ENCODE assay signal across 10 mouse cellular contexts in genomic region chr9:41736881-41737280, GRCm38 (mm10).
DNase-seq lines count a peak whose midpoint lies in the region; ATAC-seq lines count a peak whose summit lies in the region.
"Had no signal": no experiment of that assay in that cellular context is flagged by ENCODE, and none has a peak within 500 bp of the region (broad histone marks: within the 10 kb centered on the region; RNA-seq: fewer than 3 reads in every experiment).

No protein-coding gene starts in this region.

- no peaks in the 10 kb centered on the region for H3K4me1 ChIP-seq in liver, embryonic 11.5 days (replicated peaks; ENCODE audit: control insufficient read depth, insufficient read depth, low read length)
- peaks cover 25% of the 10 kb centered on the region for H3K4me1 ChIP-seq in embryonic facial prominence, embryonic 15.5 days
- peaks cover 28% of the 10 kb centered on the region for H3K4me1 ChIP-seq in neural tube, embryonic 13.5 days (replicated peaks)

- H3K4me2 ChIP-seq in liver, embryonic 11.5 days = no peak overlapping the region; the same call in 1 of the 2 replicates
- peak overlapping the region; percentile 63 for H3K4me2 ChIP-seq in embryonic facial prominence, embryonic 15.5 days (replicated peaks)
- peak overlapping the region; percentile 63 for H3K4me2 ChIP-seq in neural tube, embryonic 13.5 days

- DNase-seq in liver, embryonic 11.5 days (ENCODE audit: low spot score) = no peak
- no peak for DNase-seq in liver
- peak; percentile 6 for DNase-seq in hindlimb bud, embryonic 11.5 days (ENCODE audit: extremely low spot score, low read depth, low spot score)
- DNase-seq in adrenal gland, postnatal 14 days = no peak
- DNase-seq in adrenal gland, postnatal 4 days (ENCODE audit: low spot score in 2 of 2) = no peak
- no peak for DNase-seq in adrenal gland, adult 8-10 months
- DNase-seq: kidney, adult 11 months had no signal

- no peak overlapping the region for H3K4me3 ChIP-seq in liver, embryonic 11.5 days (ENCODE audit: low read depth, low read length)
- peak overlapping the region; percentile 36 for H3K4me3 ChIP-seq in embryonic facial prominence, embryonic 15.5 days (replicated peaks)
- peak overlapping the region; percentile 38 for H3K4me3 ChIP-seq in neural tube, embryonic 13.5 days

- no peak overlapping the region for H3K9ac ChIP-seq in liver, embryonic 11.5 days (ENCODE audit: low read depth, low read length)
- H3K9ac ChIP-seq in embryonic facial prominence, embryonic 15.5 days = no peak overlapping the region
- H3K9ac ChIP-seq in neural tube, embryonic 13.5 days = peak overlapping the region; percentile 78

- 25% methylated on average over 6 of the region's 6 CpGs for WGBS in liver, embryonic 11.5 days
- WGBS in embryonic facial prominence, embryonic 15.5 days = 16% methylated on average over 6 of the region's 6 CpGs
- WGBS in neural tube, embryonic 13.5 days = 9% methylated on average over 6 of the region's 6 CpGs

- no peak for ATAC-seq in liver, embryonic 11.5 days (replicated peaks; ENCODE audit: low FRiP score)
- no peak for ATAC-seq in embryonic facial prominence, embryonic 15.5 days (ENCODE audit: insufficient number of reproducible peaks, low FRiP score, low TSS enrichment, low read depth)
- no peak for ATAC-seq in neural tube, embryonic 13.5 days (ENCODE audit: low read depth)
- ATAC-seq: Patski had no signal

- H3K9me3 ChIP-seq in liver, embryonic 11.5 days (ENCODE audit: control insufficient read depth, low read length) = no peaks in the 10 kb centered on the region
- H3K9me3 ChIP-seq in embryonic facial prominence, embryonic 15.5 days (replicated peaks) = no peaks in the 10 kb centered on the region
- H3K9me3 ChIP-seq in neural tube, embryonic 13.5 days = no peaks in the 10 kb centered on the region

- H3K36me3 ChIP-seq in liver, embryonic 11.5 days (ENCODE audit: control insufficient read depth, insufficient read depth, low read length) = no peaks in the 10 kb centered on the region
- no peaks in the 10 kb centered on the region for H3K36me3 ChIP-seq in embryonic facial prominence, embryonic 15.5 days
- no peaks in the 10 kb centered on the region for H3K36me3 ChIP-seq in neural tube, embryonic 13.5 days

- 0 out of 2 replicates have a peak overlapping the region, but pooled peaks have one; percentile 3 for H3K27ac ChIP-seq in liver, embryonic 11.5 days (ENCODE audit: low read depth, low read length)
- peak overlapping the region; percentile 91 for H3K27ac ChIP-seq in embryonic facial prominence, embryonic 15.5 days (replicated peaks)
- H3K27ac ChIP-seq in neural tube, embryonic 13.5 days (replicated peaks) = peak overlapping the region; percentile 99

- H3K27me3 ChIP-seq in liver, embryonic 11.5 days (replicated peaks; ENCODE audit: control insufficient read depth, insufficient read depth, low read length) = peaks cover 9% of the 10 kb centered on the region; the same call in 1 of the 2 replicates
- H3K27me3 ChIP-seq in embryonic facial prominence, embryonic 15.5 days = no peaks in the 10 kb centered on the region
- H3K27me3 ChIP-seq in neural tube, embryonic 13.5 days = no peaks in the 10 kb centered on the region
- H3K27me3 ChIP-seq: Patski had no signal

Comparison
In these comparisons a context has a peak if more than half of its experiments do, and no peak if none do; other contexts are left out.
1. H3K27ac ChIP-seq: peak in every context shown above with its lines; median percentile 99 in neural tube, embryonic 13.5 days; 91 in embryonic facial prominence, embryonic 15.5 days; 3 in liver, embryonic 11.5 days.